Mouse (Mus musculus) forebrain, embryonic 15.5 days (tissue): ENCODE results near the gene Nup98. TPM values are rescaled to one million over a fixed set of nuclear protein-coding genes. Genes with fewer than 3 reads are reported as not detected.
A peak's percentile ranks its signal among the peaks of the same experiment; 100 is the strongest.

ENCODE experiments used
- ATAC-seq: fragments of 200-750 bp; cut with Nextera tagmentation; replicated peaks from 2 replicates; pipeline ENCODE4 v1.8.0; 2017; ENCODE audit warnings: mild to moderate bottlenecking, moderate TSS enrichment, moderate library complexity
- H3K27ac ChIP-seq: fragments of 300-500 bp; sonication (generic); replicated peaks from 2 replicates; pipeline ENCODE4 v1.5.1; 2015; ENCODE audit warnings: mild to moderate bottlenecking, inconsistent platforms
- H3K27me3 ChIP-seq: fragments of 300-500 bp; sonication (generic); 2 replicates; pipeline ENCODE4 v1.6.1; 2015; ENCODE audit warnings: inconsistent platforms
- H3K36me3 ChIP-seq: fragments of 300-500 bp; sonication (generic); 2 replicates; pipeline ENCODE4 v1.6.1; 2015; ENCODE audit warnings: mild to moderate bottlenecking, inconsistent platforms
- H3K4me1 ChIP-seq: fragments of 300-500 bp; sonication (generic); 2 replicates; pipeline ENCODE4 v1.6.1; 2015; ENCODE audit warnings: inconsistent platforms
- H3K4me2 ChIP-seq: fragments of 300-500 bp; sonication (generic); replicated peaks from 2 replicates; pipeline ENCODE4 v1.6.1; 2015; ENCODE audit warnings: mild to moderate bottlenecking, inconsistent platforms
- H3K4me3 ChIP-seq: fragments of 300-500 bp; sonication (generic); 2 replicates; pipeline ENCODE4 v1.5.1; 2015; ENCODE audit warnings: mild to moderate bottlenecking, inconsistent platforms
- H3K9ac ChIP-seq: fragments of 300-500 bp; sonication (generic); replicated peaks from 2 replicates; pipeline ENCODE4 v1.6.1; 2015; ENCODE audit warnings: mild to moderate bottlenecking, inconsistent platforms
- H3K9me3 ChIP-seq: fragments of 300-500 bp; sonication (generic); 2 replicates; pipeline ENCODE4 v1.6.1; 2016; ENCODE audit warnings: inconsistent platforms
- WGBS: fragments of 180-500 bp; shearing (Covaris S2); methylation state at CpG from one replicate; pipeline ENCODE4 v1.1.7; 2015; ENCODE audit warnings: mixed read lengths; 5-methylcytosine and 5-hydroxymethylcytosine counted together
- polyA plus RNA-seq: library from polyadenylated mRNA; unstranded; fragments of >200 nt; fragmentation: Nextera tagmentation; extraction: Ambion mirVana; gene quantifications from 2 replicates; pipeline ENCODE4 v1.2.1, GENCODE M21; 2015

The Nup98 gene
- 24.2 and 24.7 TPM in 2 replicates for polyA plus RNA-seq

DNA sequence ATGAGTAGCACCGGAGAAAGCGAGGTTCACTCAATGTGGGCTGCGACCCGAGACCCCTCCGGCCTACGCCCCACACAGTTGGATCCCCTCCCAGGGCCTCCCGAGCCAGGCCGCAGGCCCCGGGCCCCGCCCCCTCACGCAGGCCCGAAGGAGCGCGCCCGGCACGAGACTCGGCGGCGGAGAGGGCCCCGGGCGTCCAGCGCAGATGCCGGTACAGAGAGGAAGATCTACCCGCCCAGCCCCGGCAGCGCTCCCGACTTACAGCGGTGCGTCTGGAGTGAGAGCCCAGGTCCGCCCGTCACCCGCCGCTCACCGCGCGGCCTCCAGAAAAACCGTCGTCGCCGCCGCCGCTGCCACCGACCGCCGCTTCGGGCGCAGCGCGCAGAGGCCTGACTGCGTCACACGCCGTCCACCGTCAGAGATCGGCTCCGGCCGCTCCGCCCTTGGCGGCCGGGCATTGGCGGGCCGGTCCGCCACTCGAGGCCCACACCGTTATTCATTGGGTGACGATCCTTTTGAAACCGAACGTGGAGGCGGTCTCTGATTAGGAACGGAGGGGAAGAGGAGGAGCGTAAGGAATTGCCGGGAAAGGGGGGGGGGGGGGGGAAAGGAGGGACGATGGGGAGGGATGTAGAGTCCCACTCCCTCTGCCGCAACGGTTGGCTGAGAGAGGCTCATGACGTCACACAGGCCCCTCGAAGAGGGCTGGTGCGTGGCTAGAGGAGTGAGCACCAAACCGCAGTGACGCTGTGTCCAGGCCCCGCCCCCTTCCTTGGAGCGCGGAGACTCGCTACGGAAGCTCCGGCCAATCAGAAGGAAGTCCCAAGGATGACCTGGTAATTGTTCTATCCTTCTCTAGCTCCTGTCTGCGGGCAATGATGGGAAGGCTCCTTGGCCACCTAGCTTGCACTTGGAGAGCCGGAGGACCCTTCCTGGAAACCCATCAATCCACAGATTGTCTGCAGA is at the start of gene Nup98, which contains the start of gene Pgap2:
Gene Nup98, minus strand, starts transcription at position 421 of the 966 bp plus-strand sequence.
Gene Pgap2, plus strand, starts transcription at position 453 of the 966 bp plus-strand sequence.
- H3K4me2 ChIP-seq = peak within 1 kb of the TSS; percentile 72
- under 1% methylated on average over 65 of the region's 87 CpGs for WGBS
- peak within 1 kb of the TSS; percentile 78 for H3K9ac ChIP-seq
- no peaks in the 10 kb centered on the region for H3K9me3 ChIP-seq
- no peaks in the 10 kb centered on the region for H3K27me3 ChIP-seq
- peak within 1 kb of the TSS; percentile 96 for H3K27ac ChIP-seq
- no peaks in the 10 kb centered on the region for H3K36me3 ChIP-seq
- H3K4me3 ChIP-seq = peak within 1 kb of the TSS; percentile 80
- ATAC-seq = peak; percentile 98
- peaks cover 22% of the 10 kb centered on the region for H3K4me1 ChIP-seq

DNA sequence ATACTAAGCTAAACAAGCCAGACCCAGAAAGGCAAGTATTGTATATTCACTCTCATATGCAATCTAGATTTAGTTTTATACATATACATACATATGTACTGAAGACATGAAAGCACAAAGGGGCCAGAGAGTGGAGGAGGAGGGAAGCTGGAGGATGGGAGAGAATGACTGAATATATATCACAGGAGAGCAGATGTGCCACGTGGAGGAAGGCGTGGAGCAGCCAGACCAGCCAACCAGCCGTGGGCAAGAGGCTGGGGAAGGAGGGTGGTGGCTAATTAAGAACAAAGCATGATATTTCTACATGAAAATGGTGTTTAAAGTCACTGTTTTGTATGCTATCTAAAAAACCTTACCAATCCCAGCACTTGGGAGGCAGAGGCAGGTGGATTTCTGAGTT is 48.8 kb upstream of the Nup98 start:
- H3K9ac ChIP-seq = no peak overlapping the region
- WGBS = 68% methylated on average over 3 of the region's 3 CpGs
- ATAC-seq = no peak

DNA sequence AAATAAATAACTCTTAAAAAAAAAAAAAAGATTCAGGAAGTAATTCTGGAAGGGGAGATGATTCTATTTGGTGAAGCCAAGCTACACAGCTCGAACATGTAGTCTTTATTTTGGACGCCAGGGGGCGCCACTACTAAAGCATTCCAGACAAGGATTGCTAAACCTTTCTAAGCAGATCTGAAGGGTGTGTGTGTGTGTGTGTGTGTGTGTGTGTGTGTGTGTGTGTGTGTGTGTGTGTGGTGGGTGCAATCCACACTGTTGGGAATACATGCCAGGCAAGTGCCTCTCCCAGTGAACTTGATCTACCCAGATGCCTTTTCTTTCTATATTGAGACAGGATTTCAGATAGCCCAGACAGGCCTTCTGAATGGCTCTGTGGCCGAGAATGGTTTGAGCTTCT is 48.2 kb upstream of the Nup98 start:
- H3K9ac ChIP-seq = no peak overlapping the region
- H3K27me3 ChIP-seq = no peaks in the 10 kb centered on the region
- no peak overlapping the region for H3K27ac ChIP-seq
- peak; percentile 82 for ATAC-seq
- no peaks in the 10 kb centered on the region for H3K9me3 ChIP-seq
- no peak overlapping the region for H3K4me2 ChIP-seq
- H3K4me3 ChIP-seq = no peak overlapping the region
- H3K4me1 ChIP-seq = no peaks in the 10 kb centered on the region
- 13% methylated on average over 4 of the region's 4 CpGs for WGBS
- H3K36me3 ChIP-seq = no peaks in the 10 kb centered on the region

More for the DNA sequence above, 48.8 kb upstream of the Nup98 start:
- Histone ChIP-seq H3K4me2 (no peak overlapping the region), H3K27me3 (no peaks in the 10 kb centered on the region), H3K36me3 (no peaks in the 10 kb centered on the region), H3K4me3 (no peak overlapping the region), H3K27ac (no peak overlapping the region), H3K9me3 (no peaks in the 10 kb centered on the region), H3K4me1 (no peaks in the 10 kb centered on the region)

DNA sequence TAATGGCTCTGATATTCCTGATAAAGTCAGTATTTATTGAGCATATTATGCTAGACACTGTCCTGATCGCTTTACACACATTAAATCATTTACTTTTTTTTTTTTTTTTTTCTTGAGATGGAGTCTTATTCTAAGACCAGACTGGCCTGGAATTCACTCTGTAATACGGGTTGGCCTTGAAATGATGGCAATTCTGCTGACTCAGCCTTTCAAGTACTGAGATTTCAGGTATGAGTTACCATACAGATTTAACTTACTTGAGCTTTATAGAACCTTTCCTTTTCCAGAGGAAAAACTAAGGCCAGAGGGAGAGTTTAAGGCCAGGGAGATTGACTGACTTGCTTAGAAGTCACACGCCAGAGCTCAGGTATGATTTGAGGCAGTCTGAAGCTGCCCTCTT is 46.7 kb upstream of the Nup98 start:
- no peaks in the 10 kb centered on the region for H3K4me1 ChIP-seq
- H3K4me3 ChIP-seq = no peak overlapping the region
- H3K4me2 ChIP-seq = no peak overlapping the region
- WGBS = 89% methylated on average over 3 of the region's 3 CpGs
- H3K9ac ChIP-seq = no peak overlapping the region
- no peaks in the 10 kb centered on the region for H3K36me3 ChIP-seq
- no peaks in the 10 kb centered on the region for H3K9me3 ChIP-seq
- H3K27me3 ChIP-seq = no peaks in the 10 kb centered on the region
- no peak for ATAC-seq
- no peak overlapping the region for H3K27ac ChIP-seq

DNA sequence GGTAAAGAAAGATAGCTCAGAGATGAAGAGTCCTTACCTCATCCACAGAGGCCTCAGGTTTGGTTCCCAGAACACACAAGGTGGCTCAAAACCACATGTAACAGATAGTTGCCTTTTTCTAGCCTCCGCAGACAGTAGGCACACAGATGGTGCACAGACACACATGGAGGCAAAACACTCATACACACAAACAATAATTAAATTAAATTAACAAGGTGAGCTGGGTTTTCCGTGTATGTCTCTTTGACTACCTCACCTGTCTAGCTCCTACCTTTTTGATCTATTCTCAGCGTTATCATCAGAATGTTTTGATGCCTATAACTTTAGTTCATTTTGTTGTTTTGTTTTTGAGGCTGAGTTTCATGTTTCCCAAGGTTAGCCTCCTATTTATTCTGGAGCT is 46.0 kb upstream of the Nup98 start, which contains the start of gene Rhog:
Gene Rhog, minus strand, starts transcription at position 101 of the 400 bp plus-strand sequence.
- Histone ChIP-seq H3K9ac (no peak within 1 kb of the TSS), H3K27ac (no peak within 1 kb of the TSS), H3K4me1 (peaks cover 5% of the 10 kb centered on the region), H3K9me3 (no peaks in the 10 kb centered on the region), H3K4me3 (no peak within 1 kb of the TSS), H3K36me3 (no peaks in the 10 kb centered on the region), H3K4me2 (no peak within 1 kb of the TSS), H3K27me3 (no peaks in the 10 kb centered on the region)
- no peak for ATAC-seq
- WGBS = 85% methylated on average over 3 of the region's 3 CpGs

DNA sequence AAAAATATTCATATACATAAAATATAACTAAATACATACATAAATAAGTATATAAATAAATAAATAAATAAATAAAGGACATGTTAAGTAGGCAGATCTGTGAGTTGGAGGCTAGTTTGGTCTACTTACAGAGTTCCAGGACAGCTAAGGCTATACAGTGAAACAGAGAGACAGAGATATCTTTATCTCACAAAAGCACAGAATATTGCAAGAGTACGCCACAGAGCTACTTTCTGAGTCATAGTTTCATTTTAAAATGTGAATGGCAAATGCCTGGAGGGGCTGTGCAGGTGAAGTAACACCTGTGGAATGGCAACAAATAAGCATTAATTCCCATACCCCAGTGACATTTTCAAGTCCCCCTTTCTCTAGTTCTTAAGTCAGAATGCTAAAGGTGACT is 43.7 kb upstream of the Nup98 start:
- Histone ChIP-seq H3K27me3 (no peaks in the 10 kb centered on the region), H3K36me3 (no peaks in the 10 kb centered on the region), H3K9ac (no peak overlapping the region), H3K4me2 (no peak overlapping the region), H3K4me3 (no peak overlapping the region), H3K27ac (no peak overlapping the region), H3K9me3 (no peaks in the 10 kb centered on the region), H3K4me1 (peaks cover 20% of the 10 kb centered on the region)
- ATAC-seq = no peak
- 85% methylated on average over 1 of the region's 1 CpGs for WGBS

DNA sequence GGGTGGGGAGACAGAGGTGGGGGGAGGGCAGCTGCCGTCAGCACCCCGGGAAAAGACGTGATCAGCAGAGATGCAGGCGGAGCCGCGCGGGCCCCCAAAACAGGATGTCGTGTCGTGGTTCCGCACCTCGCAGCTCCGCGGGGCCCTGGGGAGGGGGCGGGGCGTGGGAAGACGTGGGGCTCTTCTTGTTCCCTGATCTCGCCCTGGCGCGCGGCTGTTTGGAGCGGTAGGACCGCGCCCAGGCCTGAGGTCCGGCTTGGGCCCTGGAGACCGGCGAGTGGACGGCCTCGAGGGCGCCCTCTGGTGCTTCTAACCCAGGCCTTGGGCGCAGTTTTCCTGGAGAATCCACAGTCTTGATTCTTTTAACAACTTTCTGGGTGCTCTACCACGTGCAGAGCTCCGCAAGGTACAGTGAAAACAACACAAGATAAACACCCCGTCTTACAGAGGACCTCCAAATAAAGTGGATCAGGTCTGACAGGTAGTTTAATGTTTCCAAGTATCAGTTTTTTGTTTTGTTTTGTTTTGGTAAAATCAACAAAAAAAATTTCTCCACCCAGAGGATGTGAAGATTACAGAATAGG is 40.7 kb upstream of the Nup98 start:
- Histone ChIP-seq H3K9me3 (no peaks in the 10 kb centered on the region), H3K27me3 (no peaks in the 10 kb centered on the region)
- under 1% methylated on average over 33 of the region's 33 CpGs for WGBS

DNA sequence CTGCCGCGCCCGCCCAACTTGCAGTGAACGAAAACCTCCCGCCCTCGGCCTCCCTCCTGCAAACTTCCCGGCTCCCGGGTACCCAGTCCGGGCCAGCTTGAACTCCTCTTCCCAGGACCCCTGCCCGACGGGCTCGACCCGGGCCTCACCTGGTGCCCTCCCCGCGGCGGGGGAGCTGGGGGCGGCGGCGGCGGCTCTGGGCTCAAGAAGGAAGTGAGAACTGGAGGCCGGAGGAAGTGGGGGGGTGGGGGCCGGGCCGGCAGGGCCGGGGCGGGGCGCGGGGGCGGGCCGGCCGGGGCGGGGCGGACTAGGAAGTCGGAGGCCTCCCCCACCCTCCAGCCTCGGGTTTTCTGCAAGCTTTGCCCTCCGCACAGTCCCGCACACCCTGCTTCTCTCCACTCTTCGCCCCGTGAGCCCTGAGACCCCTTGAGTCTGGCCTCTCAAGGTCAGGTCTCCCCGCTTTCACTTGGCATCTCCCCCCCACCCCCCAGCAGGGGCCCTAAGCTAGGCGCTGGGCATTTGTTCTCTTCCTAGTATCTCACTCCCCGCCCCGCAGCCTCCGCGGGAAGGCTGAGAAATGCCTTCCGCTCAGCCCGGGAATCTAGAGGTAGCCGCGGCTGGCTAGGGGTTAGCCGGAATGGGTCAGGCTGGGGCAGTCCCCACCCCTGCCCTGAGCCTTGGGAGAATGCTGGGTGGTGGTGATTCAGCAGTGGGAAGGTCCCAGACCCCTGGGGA is 40.1 kb upstream of the Nup98 start:
- ATAC-seq = peak; percentile 78
- Histone ChIP-seq H3K27me3 (no peaks in the 10 kb centered on the region), H3K9me3 (no peaks in the 10 kb centered on the region), H3K4me2 (peak overlapping the region; percentile 91), H3K36me3 (no peaks in the 10 kb centered on the region), H3K27ac (peak overlapping the region; percentile 67), H3K4me1 (peaks cover 22% of the 10 kb centered on the region), H3K4me3 (peak overlapping the region; percentile 73), H3K9ac (peak overlapping the region; percentile 70)
- WGBS = under 1% methylated on average over 37 of the region's 49 CpGs

More for the DNA sequence above, 40.7 kb upstream of the Nup98 start:
- H3K4me2 ChIP-seq = peak overlapping the region; percentile 91
- peaks cover 22% of the 10 kb centered on the region for H3K4me1 ChIP-seq
- H3K9ac ChIP-seq = peak overlapping the region; percentile 70
- H3K4me3 ChIP-seq = peak overlapping the region; percentile 73
- peak overlapping the region; percentile 67 for H3K27ac ChIP-seq
- ATAC-seq = peak; percentile 79
- no peaks in the 10 kb centered on the region for H3K36me3 ChIP-seq

DNA sequence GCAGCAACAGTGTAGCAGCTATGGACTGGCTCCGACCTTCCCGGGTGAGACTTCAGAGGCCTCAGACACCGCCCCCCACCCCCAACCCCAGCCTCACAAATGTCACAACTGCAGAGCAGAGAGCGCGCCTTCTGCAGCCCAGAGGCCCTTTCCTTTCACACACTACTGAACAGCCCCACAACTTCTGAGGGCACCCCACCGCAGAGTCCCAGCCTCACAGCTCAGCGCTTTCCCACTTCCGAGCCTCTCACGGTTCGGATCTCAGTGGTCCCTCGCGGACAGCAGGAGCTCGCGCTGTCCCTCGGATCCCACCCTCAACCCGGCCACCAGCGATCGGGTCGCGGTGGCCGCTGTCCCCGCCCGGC is 39.5 kb upstream of the Nup98 start:
- Histone ChIP-seq H3K36me3 (no peaks in the 10 kb centered on the region), H3K9ac (peak overlapping the region; percentile 70), H3K4me1 (peaks cover 22% of the 10 kb centered on the region), H3K27me3 (no peaks in the 10 kb centered on the region), H3K9me3 (no peaks in the 10 kb centered on the region), H3K4me2 (peak overlapping the region; percentile 91), H3K4me3 (peak overlapping the region; percentile 73), H3K27ac (peak overlapping the region; percentile 67)
- ATAC-seq = peak; percentile 49
- under 1% methylated on average over 23 of the region's 23 CpGs for WGBS

DNA sequence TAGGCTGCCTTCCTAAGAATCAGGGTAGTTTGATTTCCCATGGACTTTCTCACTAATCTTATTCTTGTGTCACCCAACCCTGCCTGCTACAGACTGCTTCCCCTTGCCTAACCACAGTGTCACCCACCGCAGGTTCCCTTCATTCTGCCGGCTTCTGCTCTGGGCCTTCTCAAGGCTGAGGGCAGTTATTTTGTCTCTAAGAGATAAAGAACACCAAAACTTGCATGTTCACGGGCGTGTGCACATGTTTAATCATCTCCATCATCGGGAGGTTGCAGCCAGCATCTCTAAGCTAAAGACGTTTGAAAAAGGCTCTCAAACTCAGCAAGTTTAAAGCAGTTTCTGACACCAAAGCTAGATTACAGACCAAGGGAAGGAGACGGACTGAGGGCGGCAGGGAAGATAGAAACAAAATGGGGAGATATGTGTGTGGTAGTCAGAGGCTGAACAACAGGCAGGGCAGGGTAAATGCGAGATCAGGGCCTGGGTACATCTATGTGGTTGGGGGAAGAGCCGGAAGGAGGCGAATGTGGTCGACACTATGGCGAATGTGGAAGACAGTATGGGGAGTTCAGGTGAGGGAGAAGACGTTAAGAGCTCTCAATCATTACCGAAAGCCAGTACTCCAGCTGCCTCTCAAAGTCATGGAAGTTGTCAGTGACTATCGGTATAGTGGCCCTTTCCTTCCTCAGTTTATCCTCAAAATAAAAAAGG is 38.9 kb upstream of the Nup98 start:
- Histone ChIP-seq H3K9me3 (no peaks in the 10 kb centered on the region), H3K4me1 (peaks cover 22% of the 10 kb centered on the region), H3K27me3 (no peaks in the 10 kb centered on the region), H3K4me2 (peak overlapping the region; percentile 91), H3K27ac (0 out of 2 replicates have a peak overlapping the region, but pooled peaks have one; percentile 12), H3K4me3 (peak overlapping the region; percentile 73), H3K36me3 (no peaks in the 10 kb centered on the region), H3K9ac (peak overlapping the region; percentile 70; the same call in 1 of the 2 replicates)
- ATAC-seq = no peak
- WGBS = 25% methylated on average over 16 of the region's 16 CpGs
